Mouse (Mus musculus) kidney, adult 8-10 months (tissue): ENCODE measurements around the gene Csde1.

ENCODE experiments used
- DNase-seq, 2 experiments: peaks; one replicate each; pipeline ENCODE4 v3.0.0; 2022

Csde1 gene

GRCm38 (mm10) chr3:103020249-103020942, at the start of gene Csde1:
Gene Csde1 (plus strand): TSS chr3:103020426.
- DNase-seq: peak; percentile 97 to 98

DNA sequence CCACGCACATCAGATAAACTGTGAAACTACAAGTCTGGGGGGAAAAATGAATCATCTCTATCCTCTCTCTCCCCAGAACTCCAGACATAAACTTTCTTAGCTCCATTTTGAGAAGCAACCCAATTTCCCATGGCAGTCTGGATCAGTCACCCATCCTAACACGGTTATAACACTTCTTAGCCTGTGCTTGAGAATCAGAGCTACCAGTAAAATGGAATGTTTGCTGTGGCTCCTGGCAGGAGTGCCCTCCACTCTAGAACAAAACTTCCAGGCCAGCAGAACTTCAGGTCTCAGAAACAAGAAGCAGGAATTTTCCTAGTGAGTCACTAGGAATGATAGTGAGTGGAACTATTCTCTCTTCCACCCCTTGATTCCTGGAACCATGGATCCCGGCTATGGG, 49.7 kb upstream of the Csde1 start:
- no peak for DNase-seq

- no peak for DNase-seq
Measured at GRCm38 (mm10) chr3:102976906-102977305, 43.3 kb upstream of the Csde1 start.

DNA sequence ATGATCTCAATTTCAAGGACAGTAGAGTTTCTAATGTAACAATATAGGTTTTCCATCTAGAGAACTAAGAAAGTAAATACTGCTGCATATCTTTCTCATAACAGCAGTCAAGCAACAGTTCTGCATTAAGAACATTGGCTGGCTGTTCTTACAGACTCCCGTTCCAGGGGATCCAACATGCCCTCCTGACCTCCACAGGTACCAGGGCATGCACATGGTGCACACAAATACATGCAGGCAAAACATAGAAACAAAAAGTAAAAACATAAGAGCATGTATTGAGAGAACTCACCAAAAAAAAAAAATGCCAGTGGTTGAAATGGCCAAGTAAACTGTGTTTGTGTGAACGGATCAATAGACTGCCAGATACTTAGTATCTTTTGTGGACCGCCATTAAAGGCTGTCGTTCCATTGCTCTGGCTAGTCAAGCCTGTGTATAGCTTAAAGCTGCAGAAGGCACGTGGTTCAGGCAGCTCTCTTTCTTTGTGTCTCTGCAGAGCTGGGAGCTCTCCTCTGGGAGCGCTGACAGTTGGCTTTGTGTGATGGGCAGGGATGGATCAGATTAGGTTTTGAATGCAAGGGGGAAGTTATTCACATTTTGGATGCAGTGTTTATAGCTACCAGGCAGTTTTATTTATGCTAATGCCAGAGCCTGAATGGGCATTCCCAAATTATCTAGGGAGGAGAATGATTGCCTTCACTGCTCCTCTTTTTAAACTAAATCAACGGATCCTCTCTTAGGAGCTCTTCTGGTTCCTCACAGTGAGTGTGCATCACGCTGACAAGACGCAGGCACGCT, 40.5 kb upstream of the Csde1 start:
- DNase-seq: no peak

GRCm38 (mm10) chr3:102980349-102980736, 39.9 kb upstream of the Csde1 start:
- DNase-seq: no peak

DNA sequence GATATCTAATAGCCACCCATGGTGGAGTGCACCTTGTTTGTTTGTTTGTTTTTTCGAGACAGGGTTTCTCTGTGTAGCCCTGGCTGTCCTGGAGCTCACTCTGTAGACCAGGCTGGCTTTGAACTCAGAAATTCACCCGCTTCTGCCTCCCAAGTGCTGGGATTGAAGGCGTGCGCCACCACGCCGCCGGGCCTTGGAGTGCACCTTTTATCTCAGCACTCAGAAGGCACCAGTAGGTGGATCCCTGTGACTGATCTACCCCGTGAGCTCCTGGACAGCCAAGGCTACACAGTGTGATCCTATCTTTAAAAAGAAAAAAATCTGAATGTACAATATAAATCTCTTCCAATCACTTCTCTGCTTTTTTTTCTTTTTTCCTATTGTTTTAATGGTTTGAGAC, 29.2 kb upstream of the Csde1 start:
- DNase-seq: no peak

- no peak for DNase-seq
Measured at GRCm38 (mm10) chr3:102992936-102993335, 27.3 kb upstream of the Csde1 start.

GRCm38 (mm10) chr3:102995233-102995604, 25.0 kb upstream of the Csde1 start:
- no peak for DNase-seq

DNA sequence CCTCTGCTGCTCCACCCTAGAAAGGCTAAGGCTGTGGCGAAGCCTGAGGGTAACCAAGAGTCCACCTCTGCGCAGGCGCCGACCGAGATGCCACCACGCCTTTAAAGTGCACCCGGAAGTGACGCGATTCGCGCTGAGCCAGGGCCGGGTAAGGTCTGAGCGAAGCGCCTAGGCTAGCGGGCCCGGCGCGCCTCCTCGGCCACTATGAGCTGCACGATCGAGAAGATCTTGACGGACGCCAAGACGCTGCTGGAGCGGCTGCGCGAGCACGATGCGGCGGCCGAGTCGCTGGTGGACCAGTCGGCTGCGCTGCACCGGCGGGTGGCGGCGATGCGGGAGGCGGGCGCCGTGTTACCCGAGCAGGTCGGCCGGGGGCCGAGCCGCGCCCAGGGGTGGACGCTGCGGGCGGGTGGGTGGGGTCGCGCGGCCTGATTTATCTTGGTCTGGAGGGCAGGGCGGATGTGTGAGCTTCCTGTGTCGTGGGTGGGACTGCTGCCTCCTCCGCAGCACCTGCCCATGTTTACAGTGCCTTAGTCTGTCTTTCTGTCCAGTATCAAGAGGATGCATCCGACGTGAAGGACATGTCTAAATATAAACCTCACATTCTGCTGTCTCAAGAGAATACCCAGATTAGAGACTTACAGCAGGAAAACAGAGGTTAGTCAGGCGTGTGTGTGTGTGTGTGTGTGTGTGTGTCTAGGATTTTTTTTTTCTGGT, 24.5 kb upstream of the Csde1 start, which contains the start of gene Sike1:
Gene Sike1 (plus strand): TSS at position 104 of the 717 bp plus-strand sequence.
- peak; percentile 92 to 94 for DNase-seq

DNA sequence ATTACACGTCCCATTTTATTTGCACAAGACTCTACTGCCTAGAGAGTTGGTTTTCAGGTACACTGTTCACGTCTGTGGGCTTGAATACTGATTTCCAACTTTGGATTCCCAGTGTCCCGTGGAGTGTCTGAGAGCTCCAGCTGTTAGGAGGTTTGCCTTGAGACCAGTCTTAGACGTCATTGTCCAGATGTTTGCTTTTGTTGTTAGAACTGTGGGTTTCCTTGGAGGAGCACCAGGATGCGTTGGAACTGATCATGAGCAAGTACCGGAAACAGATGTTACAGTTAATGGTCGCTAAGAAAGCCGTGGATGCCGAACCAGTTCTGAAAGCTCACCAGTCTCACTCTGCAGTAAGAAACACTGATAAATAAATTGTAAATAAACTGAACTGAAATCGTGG, 23.2 kb upstream of the Csde1 start:
- DNase-seq: no peak

DNA sequence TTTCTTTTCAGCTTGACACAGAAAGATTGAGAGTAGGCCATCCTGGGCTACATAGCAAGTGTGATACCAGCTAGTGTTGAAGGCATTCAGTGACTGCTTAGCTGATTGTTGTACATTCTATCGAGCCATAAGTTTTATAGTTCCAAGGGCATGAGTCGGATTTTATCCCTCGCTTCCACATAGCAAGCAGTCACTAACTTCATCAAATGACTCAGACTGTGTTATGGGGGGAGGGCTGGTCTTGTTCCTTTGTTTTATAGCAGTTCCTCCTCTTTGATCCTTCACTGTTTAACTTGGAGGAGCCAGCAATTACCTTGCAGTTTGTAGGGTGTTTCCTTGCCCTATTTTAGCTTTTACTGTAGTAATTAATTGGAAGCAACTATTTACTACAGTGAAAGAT, 22.6 kb upstream of the Csde1 start:
- no peak for DNase-seq

DNA sequence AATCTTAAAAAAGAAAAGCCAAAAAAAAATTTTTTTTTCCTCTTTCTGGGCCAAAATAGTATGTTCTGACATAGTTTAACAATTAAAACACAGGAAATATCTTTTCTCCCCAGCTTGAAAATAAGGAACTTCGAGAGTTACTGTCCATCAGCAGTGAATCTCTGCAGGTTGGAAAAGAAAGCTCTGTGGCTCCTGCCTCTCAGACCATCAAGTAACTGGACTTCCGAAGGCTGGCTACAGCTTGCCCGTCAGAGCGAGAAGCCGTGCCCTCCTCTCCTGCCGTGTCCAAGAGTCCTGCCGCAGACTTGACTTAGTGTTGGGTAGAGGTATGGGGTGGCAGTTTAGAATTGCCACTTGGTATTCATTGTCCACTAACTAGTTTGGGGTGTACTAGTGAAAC, 18.6 kb upstream of the Csde1 start:
- no peak for DNase-seq

- DNase-seq: no peak
Measured at GRCm38 (mm10) chr3:103017350-103017749, 2.9 kb upstream of the Csde1 start.

DNA sequence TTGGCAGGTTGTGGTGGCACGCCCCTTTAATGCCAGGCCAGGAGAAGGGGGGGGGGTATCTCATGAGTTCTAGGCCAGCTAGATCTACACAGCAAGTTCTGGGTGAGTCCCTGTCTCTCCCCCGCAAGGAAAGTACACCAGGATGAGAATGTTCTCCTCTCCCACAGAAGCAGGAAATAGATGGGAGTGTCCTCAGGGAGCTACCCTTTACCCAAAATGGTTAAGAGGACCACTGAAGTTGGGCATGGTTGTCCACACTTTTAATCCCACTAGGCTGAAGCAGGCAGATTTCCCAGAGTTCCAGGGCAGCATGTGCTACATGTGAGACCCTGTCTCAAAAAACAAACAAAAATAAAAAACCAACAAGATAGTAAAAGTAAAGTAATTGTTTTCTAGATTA, 764 bp upstream of the Csde1 start:
- no peak for DNase-seq

- DNase-seq: peak; percentile 84 to 85
Measured at GRCm38 (mm10) chr3:103020943-103021638, 865 bp downstream of the Csde1 start.

GRCm38 (mm10) chr3:103026174-103026573, 5.9 kb downstream of the Csde1 start:
- DNase-seq: no peak

DNA sequence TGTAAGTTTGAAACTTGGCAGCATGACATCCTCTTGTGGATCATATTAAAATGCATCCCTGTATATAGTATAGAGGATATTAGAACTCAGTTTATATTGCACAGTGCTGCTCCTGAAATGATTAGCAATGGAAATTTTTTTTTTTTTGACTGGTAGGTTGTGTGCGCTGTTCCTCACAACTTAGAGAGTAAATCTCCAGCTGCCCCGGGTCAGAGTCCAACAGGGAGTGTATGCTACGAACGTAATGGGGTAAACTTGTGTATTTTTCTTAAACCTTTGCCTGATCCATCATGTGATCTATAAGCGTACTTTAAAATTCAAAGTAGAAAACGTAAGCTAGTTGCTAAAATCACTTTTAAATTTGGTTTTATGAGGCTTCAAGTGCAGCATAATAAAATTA, 20.1 kb downstream of the Csde1 start:
- no peak for DNase-seq

- no peak for DNase-seq
Measured at GRCm38 (mm10) chr3:103040861-103041379, 20.7 kb downstream of the Csde1 start.

- DNase-seq: no peak
Measured at GRCm38 (mm10) chr3:103056016-103056595, 35.9 kb downstream of the Csde1 start.

DNA sequence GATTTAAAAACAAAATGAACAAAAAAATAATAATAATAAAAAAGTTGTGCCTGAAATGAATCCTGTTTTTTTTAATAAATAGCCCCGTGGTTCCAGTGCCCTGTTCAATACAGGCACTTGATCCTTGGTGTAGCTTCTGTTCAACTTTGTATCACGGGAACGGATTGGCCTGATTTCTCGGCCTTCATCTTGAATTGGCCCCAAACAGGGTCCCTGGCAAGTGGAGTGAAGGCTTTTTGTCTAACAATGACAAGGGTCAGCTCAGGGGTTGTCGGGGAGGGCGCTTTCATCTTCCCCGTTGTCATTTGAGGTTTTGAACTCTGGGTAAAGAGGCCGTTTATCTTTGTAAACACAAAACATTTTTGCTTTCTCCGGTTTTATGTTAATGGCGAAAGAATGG, 37.5 kb downstream of the Csde1 start:
- no peak for DNase-seq

DNA sequence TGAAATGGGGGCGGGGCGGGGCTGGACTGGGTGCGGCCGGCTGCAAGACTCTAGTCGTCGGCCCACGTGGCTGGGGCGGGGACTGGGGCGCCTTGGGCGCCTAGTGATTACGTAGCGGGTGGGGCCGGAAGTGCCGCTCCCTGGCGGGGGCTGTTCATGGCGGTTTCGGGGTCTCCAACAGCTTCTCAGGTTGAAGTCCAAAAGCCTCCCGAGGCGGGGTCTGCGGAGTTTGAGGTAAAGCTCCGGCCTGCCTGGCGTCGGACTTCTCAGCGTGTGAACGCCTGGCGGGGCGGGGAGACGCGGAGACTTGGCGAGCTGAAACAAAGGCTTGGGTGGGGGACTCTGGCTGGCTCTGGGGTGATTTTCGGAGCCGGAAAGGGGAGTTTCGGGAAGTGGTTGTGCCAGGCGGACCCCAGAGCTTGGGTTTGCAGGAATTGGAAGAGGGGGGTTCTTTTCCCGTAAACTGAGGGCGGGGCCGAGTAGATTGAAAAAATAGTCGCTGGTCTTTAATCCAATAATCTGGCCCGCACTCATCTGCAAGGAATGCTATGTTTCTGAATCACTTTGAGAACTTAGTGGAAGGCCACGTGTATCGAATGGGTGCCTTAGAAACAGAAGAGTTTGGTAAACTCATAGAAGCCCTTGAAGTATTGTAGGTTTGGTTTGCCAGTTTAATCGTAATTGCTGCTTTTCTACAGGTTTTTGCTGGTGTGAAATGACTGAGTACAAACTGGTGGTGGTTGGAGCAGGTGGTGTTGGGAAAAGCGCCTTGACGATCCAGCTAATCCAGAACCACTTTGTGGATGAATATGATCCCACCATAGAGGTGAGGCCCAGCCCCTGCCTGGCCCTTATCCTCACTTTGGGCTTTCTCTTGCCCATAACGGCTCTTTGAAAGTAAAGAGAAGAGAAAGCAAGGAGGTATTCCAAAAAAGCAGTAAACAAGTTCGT, 38.3 kb downstream of the Csde1 start, which contains the start of gene Nras:
Gene Nras (plus strand): TSS at position 79 of the 951 bp plus-strand sequence.
- DNase-seq: peak; percentile 91 to 93
